Mouse (Mus musculus) stomach, embryonic 14.5 days (tissue): ENCODE data around the gene Plxdc2. TPM values are rescaled to one million over a fixed set of nuclear protein-coding genes. Genes with fewer than 3 reads are reported as not detected.

Source experiments
- ATAC-seq: fragments of 200-750 bp; cut with Nextera tagmentation; 2 replicates; pipeline ENCODE4 v1.8.0; 2017; ENCODE audit warnings: low read depth, moderate TSS enrichment; ENCODE audit not compliant: insufficient number of reproducible peaks, insufficient read depth, low FRiP score
- H3K27ac ChIP-seq: fragments of 300-500 bp; sonication (generic); 2 replicates; pipeline ENCODE4 v1.5.1; 2014; ENCODE audit warnings: mild to moderate bottlenecking, low read length, moderate library complexity, mixed read lengths
- H3K27me3 ChIP-seq: fragments of 300-500 bp; sonication (generic); 2 replicates; pipeline ENCODE4 v1.6.1; 2014; ENCODE audit warnings: low read length, control low read depth, mixed read lengths; ENCODE audit not compliant: control insufficient read depth, insufficient read depth
- H3K36me3 ChIP-seq: fragments of 300-500 bp; sonication (generic); 2 replicates; pipeline ENCODE4 v1.6.1; 2014; ENCODE audit warnings: mild to moderate bottlenecking, control low read depth, low read length, moderate library complexity, mixed read lengths; ENCODE audit not compliant: control insufficient read depth, insufficient read depth
- H3K4me1 ChIP-seq: fragments of 300-500 bp; sonication (generic); 2 replicates; pipeline ENCODE4 v1.6.1; 2014; ENCODE audit warnings: low read length, control low read depth, mixed read lengths; ENCODE audit not compliant: control insufficient read depth, insufficient read depth
- H3K4me2 ChIP-seq: fragments of 300-500 bp; sonication (generic); replicated peaks from 2 replicates; pipeline ENCODE4 v1.6.1; 2014; ENCODE audit warnings: low read depth, low read length, control low read depth
- H3K4me3 ChIP-seq: fragments of 300-500 bp; sonication (generic); 2 replicates; pipeline ENCODE4 v1.5.1; 2014; ENCODE audit warnings: low read depth, low read length, control low read depth
- H3K9ac ChIP-seq: fragments of 300-500 bp; sonication (generic); replicated peaks from 2 replicates; pipeline ENCODE4 v1.6.1; 2014; ENCODE audit warnings: low read depth, mild to moderate bottlenecking, control low read depth, low read length, moderate library complexity, mixed read lengths
- H3K9me3 ChIP-seq: fragments of 300-500 bp; sonication (generic); 2 replicates; pipeline ENCODE4 v1.6.1; 2016; ENCODE audit warnings: low read depth, low read length, control low read depth; ENCODE audit not compliant: control insufficient read depth
- WGBS: fragments of 180-500 bp; shearing (Covaris S2); extraction: QIAGEN DNeasy Blood & Tissue Kit; methylation state at CpG from one replicate; pipeline ENCODE4 v1.1.7; 2014; 5-methylcytosine and 5-hydroxymethylcytosine counted together
- polyA plus RNA-seq: library from polyadenylated mRNA; unstranded; fragments of >200 nt; fragmentation: Nextera tagmentation; extraction: Ambion mirVana; gene quantifications from 2 replicates; pipeline ENCODE4 v1.2.1, GENCODE M21; 2014

Plxdc2 gene
- polyA plus RNA-seq, 1 experiment from 2014 or later, result 27.8 TPM

- WGBS, result 4% methylated on average over 33 of the region's 33 CpGs
- peak; percentile 4; the same call in 1 of the 2 replicates for ATAC-seq
- H3K27ac ChIP-seq, result peak overlapping the region; percentile 75; the same call in 1 of the 2 replicates
Measured at GRCm38 (mm10) chr2:16356921-16357837, 1.1 kb downstream of the Plxdc2 start.

GRCm38 (mm10) chr2:16357946-16358345 is 1.8 kb downstream of the Plxdc2 start:
- no peak for ATAC-seq
- Histone ChIP-seq H3K4me1 (peaks cover 3% of the 10 kb centered on the region; the same call in 1 of the 2 replicates), H3K4me2 (peak overlapping the region; percentile 73), H3K4me3 (peak overlapping the region; percentile 78), H3K27ac (no peak overlapping the region; the same call in 1 of the 2 replicates), H3K27me3 (no peaks in the 10 kb centered on the region), H3K9ac (peak overlapping the region; percentile 55; the same call in 1 of the 2 replicates), H3K9me3 (no peaks in the 10 kb centered on the region), H3K36me3 (no peaks in the 10 kb centered on the region)
- 0% methylated on average over 1 of the region's 1 CpGs for WGBS

More at GRCm38 (mm10) chr2:16356921-16357837, 1.1 kb downstream of the Plxdc2 start:
- Histone ChIP-seq H3K4me1 (peaks cover 3% of the 10 kb centered on the region; the same call in 1 of the 2 replicates), H3K9ac (peak overlapping the region; percentile 55), H3K4me2 (peak overlapping the region; percentile 73), H3K9me3 (no peaks in the 10 kb centered on the region), H3K27me3 (no peaks in the 10 kb centered on the region), H3K36me3 (no peaks in the 10 kb centered on the region), H3K4me3 (peak overlapping the region; percentile 78)

DNA sequence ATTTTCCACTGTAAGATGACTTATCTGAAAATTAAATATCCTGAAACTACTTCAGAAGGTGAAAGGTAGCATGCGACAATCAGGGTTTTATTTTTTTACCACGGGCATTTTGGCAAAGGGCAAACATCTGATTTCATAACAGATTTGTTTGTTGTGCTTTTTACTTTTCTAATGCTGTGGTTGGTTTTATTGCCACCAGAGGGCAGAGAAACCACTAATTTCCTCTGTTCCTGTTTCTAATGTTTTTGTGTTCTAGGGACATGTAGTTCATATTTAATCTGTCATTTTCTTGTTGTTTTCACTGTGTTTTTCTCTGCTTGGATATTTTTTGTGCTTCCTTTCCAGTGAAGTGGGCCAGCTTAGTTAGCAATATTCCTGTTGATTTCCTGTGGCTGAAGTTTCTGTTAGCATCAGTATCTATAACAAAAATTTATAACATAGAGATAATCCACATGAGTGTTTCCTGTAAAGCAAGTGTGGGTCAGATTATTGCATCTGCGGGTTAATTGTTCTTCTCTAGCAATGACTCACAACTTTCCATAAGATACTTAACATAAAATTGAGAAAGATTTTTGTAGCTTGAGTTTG is 3.3 kb downstream of the Plxdc2 start:
- H3K9me3 ChIP-seq, result no peaks in the 10 kb centered on the region
- 53% methylated on average over 3 of the region's 3 CpGs for WGBS
- peak overlapping the region; percentile 73 for H3K4me2 ChIP-seq

GRCm38 (mm10) chr2:16364749-16365148 is 8.6 kb downstream of the Plxdc2 start:
- H3K27me3 ChIP-seq, result no peaks in the 10 kb centered on the region
- no peak overlapping the region for H3K9ac ChIP-seq
- H3K9me3 ChIP-seq, result no peaks in the 10 kb centered on the region
- 59% methylated on average over 1 of the region's 1 CpGs for whole genome bisulfite sequencing
- H3K36me3 ChIP-seq, result no peaks in the 10 kb centered on the region
- ATAC-seq, result no peak
- H3K4me1 ChIP-seq, result no peaks in the 10 kb centered on the region
- H3K4me2 ChIP-seq, result no peak overlapping the region
- H3K27ac ChIP-seq, result no peak overlapping the region
- no peak overlapping the region for H3K4me3 ChIP-seq

More for the DNA sequence above, 3.3 kb downstream of the Plxdc2 start:
- Histone ChIP-seq H3K27ac (no peak overlapping the region), H3K27me3 (no peaks in the 10 kb centered on the region), H3K9ac (no peak overlapping the region), H3K4me3 (0 out of 2 replicates have a peak overlapping the region, but pooled peaks have one; percentile 5), H3K36me3 (no peaks in the 10 kb centered on the region), H3K4me1 (peaks cover 3% of the 10 kb centered on the region; the same call in 1 of the 2 replicates)
- no peak for ATAC-seq

DNA sequence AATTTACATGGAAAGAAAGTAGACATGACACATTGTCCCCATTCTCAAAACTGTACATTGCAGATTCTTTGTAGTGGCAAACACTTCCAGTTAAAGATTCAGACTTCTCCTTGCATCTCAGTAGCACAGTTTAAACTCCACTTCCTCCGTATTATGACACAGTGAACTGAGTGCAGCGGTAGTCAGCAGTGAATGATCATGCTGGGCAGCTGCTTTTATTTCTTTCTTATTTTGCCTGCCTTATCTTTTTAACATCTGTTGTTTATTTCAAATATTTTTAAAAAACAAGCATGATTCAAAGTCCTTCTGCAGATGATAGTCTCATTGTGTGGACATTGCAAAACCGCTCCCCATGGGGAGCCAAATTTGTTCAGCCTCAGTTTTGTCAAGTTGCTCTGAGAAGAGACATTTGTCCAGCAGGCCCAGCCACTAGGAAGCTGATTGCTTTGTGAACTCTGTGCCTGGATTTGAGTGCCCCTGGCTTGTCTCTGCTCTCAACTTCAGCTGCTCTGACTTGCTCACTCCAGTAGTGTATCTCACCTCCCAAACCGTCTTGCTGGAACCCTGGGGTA is 9.8 kb downstream of the Plxdc2 start:
- H3K9me3 ChIP-seq, result no peaks in the 10 kb centered on the region
- H3K4me2 ChIP-seq, result no peak overlapping the region
- no peak overlapping the region for H3K9ac ChIP-seq
- no peak overlapping the region for H3K27ac ChIP-seq
- H3K27me3 ChIP-seq, result no peaks in the 10 kb centered on the region
- WGBS, result 55% methylated on average over 4 of the region's 4 CpGs
- H3K4me1 ChIP-seq, result no peaks in the 10 kb centered on the region
- no peak for ATAC-seq
- no peaks in the 10 kb centered on the region for H3K36me3 ChIP-seq
- no peak overlapping the region for H3K4me3 ChIP-seq

DNA sequence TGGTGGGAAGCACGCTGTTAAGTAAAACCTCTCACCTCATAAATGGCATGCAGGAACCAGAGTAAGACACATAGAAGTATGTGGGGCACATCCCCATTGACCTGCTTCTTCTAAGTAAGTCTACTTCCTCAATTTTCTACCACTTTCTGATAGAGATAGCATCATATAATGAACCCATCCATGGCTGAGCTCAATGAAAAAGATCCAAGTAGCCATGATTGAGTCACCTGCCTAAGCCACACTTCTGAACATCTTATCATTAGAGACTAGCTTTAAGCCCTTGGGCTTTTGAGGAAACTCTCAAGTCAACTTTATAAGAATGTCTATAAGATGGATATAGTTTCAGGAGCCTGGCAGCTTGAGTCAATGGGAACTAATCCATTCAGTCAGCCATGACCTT is 14.3 kb downstream of the Plxdc2 start:
- no peak overlapping the region for H3K4me3 ChIP-seq
- ATAC-seq, result no peak
- no peak overlapping the region for H3K4me2 ChIP-seq
- no peaks in the 10 kb centered on the region for H3K36me3 ChIP-seq
- H3K27me3 ChIP-seq, result no peaks in the 10 kb centered on the region
- 93% methylated on average over 1 of the region's 1 CpGs for WGBS
- no peak overlapping the region for H3K27ac ChIP-seq
- no peaks in the 10 kb centered on the region for H3K4me1 ChIP-seq
- H3K9ac ChIP-seq, result no peak overlapping the region
- no peaks in the 10 kb centered on the region for H3K9me3 ChIP-seq

- no peak for ATAC-seq
- Histone ChIP-seq H3K9me3 (no peaks in the 10 kb centered on the region), H3K36me3 (no peaks in the 10 kb centered on the region), H3K27me3 (no peaks in the 10 kb centered on the region), H3K27ac (no peak overlapping the region), H3K4me1 (no peaks in the 10 kb centered on the region), H3K4me2 (no peak overlapping the region), H3K4me3 (no peak overlapping the region), H3K9ac (no peak overlapping the region)
Measured at GRCm38 (mm10) chr2:16374288-16374687, 18.2 kb downstream of the Plxdc2 start.

DNA sequence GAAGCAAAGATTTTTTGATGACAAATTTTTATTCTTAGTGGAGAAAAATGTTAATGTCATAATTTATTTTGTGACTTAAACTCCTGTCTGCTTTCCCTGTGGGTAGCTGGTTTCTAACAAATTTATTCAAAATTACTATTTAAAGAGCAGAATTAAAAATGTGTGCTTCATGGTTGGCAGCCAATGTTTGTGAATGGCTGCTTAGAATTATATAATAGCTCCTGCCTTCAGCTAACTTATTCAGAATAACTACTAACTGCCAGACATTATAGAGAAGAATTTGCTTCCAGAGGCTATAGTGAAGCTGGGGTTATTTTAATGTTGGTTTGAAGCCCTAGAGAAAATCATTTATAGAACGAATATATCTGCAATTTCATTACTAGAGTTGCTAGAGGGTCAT is 30.1 kb downstream of the Plxdc2 start:
- H3K4me3 ChIP-seq, result no peak overlapping the region
- H3K9ac ChIP-seq, result no peak overlapping the region
- H3K9me3 ChIP-seq, result no peaks in the 10 kb centered on the region
- H3K36me3 ChIP-seq, result no peaks in the 10 kb centered on the region
- 73% methylated on average over 1 of the region's 1 CpGs for WGBS
- no peaks in the 10 kb centered on the region for H3K4me1 ChIP-seq
- H3K27me3 ChIP-seq, result no peaks in the 10 kb centered on the region
- H3K4me2 ChIP-seq, result no peak overlapping the region
- no peak for ATAC-seq
- H3K27ac ChIP-seq, result no peak overlapping the region
